Mouse (Mus musculus): ENCODE measurements around the gene Gprin3. TPM values are rescaled to one million over a fixed set of nuclear protein-coding genes. Genes with fewer than 3 reads are reported as not detected.
A peak's percentile ranks its signal among the peaks of the same experiment; 100 is the strongest.

Gprin3 gene
- total RNA-seq (2014; fragmentation: Nextera tagmentation), result 0.37 and 1.1 TPM in 2 replicates
- 0.46 and 0.56 TPM in 2 replicates for total RNA-seq (2017)

GRCm38 (mm10) chr6:59425824-59426533 is at the start of gene Gprin3:
Gene Gprin3, minus strand, starts transcription at chr6:59426294.
- peak; percentile 91 for ATAC-seq (replicated peaks; ENCODE audit: poor library complexity, severe bottlenecking)

- peak; percentile 100 for ATAC-seq (replicated peaks; ENCODE audit: poor library complexity, severe bottlenecking)
Measured at GRCm38 (mm10) chr6:59458861-59459260, 32.8 kb upstream of the Gprin3 start.

GRCm38 (mm10) chr6:59456116-59456515 is 30.0 kb upstream of the Gprin3 start:
- no peak for ATAC-seq (replicated peaks; ENCODE audit: poor library complexity, severe bottlenecking)

- ATAC-seq (replicated peaks; ENCODE audit: poor library complexity, severe bottlenecking), result peak; percentile 84
Measured at GRCm38 (mm10) chr6:59451348-59451747, 25.3 kb upstream of the Gprin3 start.

GRCm38 (mm10) chr6:59445101-59445503 is 19.0 kb upstream of the Gprin3 start:
- ATAC-seq (replicated peaks; ENCODE audit: poor library complexity, severe bottlenecking), result no peak

GRCm38 (mm10) chr6:59435906-59436305 is 9.8 kb upstream of the Gprin3 start:
- ATAC-seq (replicated peaks; ENCODE audit: poor library complexity, severe bottlenecking), result no peak

- ATAC-seq (replicated peaks; ENCODE audit: poor library complexity, severe bottlenecking), result no peak
Measured at GRCm38 (mm10) chr6:59433116-59433515, 7.0 kb upstream of the Gprin3 start.

GRCm38 (mm10) chr6:59426534-59426885 is 416 bp upstream of the Gprin3 start:
- ATAC-seq (replicated peaks; ENCODE audit: poor library complexity, severe bottlenecking), result peak; percentile 72

GRCm38 (mm10) chr6:59424871-59425740 is 988 bp downstream of the Gprin3 start:
- no peak for ATAC-seq (replicated peaks; ENCODE audit: poor library complexity, severe bottlenecking)

- ATAC-seq (replicated peaks; ENCODE audit: poor library complexity, severe bottlenecking), result no peak
Measured at GRCm38 (mm10) chr6:59423836-59424235, 2.3 kb downstream of the Gprin3 start.

GRCm38 (mm10) chr6:59419264-59419663 is 6.8 kb downstream of the Gprin3 start:
- no peak for ATAC-seq (replicated peaks; ENCODE audit: poor library complexity, severe bottlenecking)

- no peak for ATAC-seq (replicated peaks; ENCODE audit: poor library complexity, severe bottlenecking)
Measured at GRCm38 (mm10) chr6:59418659-59419058, 7.4 kb downstream of the Gprin3 start.

GRCm38 (mm10) chr6:59414816-59415215 is 11.3 kb downstream of the Gprin3 start:
- no peak for ATAC-seq (replicated peaks; ENCODE audit: poor library complexity, severe bottlenecking)

GRCm38 (mm10) chr6:59412417-59413346 is 13.4 kb downstream of the Gprin3 start:
- ATAC-seq (replicated peaks; ENCODE audit: poor library complexity, severe bottlenecking), result peak; percentile 82

- ATAC-seq (replicated peaks; ENCODE audit: poor library complexity, severe bottlenecking), result no peak
Measured at GRCm38 (mm10) chr6:59409001-59409700, 16.9 kb downstream of the Gprin3 start.

GRCm38 (mm10) chr6:59407482-59407997 is 18.6 kb downstream of the Gprin3 start:
- ATAC-seq (replicated peaks; ENCODE audit: poor library complexity, severe bottlenecking), result no peak

- ATAC-seq (replicated peaks; ENCODE audit: poor library complexity, severe bottlenecking), result no peak
Measured at GRCm38 (mm10) chr6:59390208-59390607, 35.9 kb downstream of the Gprin3 start.

GRCm38 (mm10) chr6:59365300-59365699 is 60.8 kb downstream of the Gprin3 start:
- ATAC-seq (replicated peaks; ENCODE audit: poor library complexity, severe bottlenecking), result no peak

GRCm38 (mm10) chr6:59363282-59363681 is 62.8 kb downstream of the Gprin3 start:
- ATAC-seq (replicated peaks; ENCODE audit: poor library complexity, severe bottlenecking), result no peak

GRCm38 (mm10) chr6:59354943-59355342 is 71.2 kb downstream of the Gprin3 start:
- no peak for ATAC-seq (replicated peaks; ENCODE audit: poor library complexity, severe bottlenecking)

Measured in granulocyte monocyte progenitor cell, adult 5-6 weeks (primary cell).